Mouse (Mus musculus) heart, adult 18-20 months (tissue): ENCODE measurements around the gene 1700001P01Rik. TPM values are rescaled to one million over a fixed set of nuclear protein-coding genes. Genes with fewer than 3 reads are reported as not detected.
A peak's percentile ranks its signal among the peaks of the same experiment; 100 is the strongest.

Source experiments
- DNase-seq, 2 experiments: peaks; one replicate each; pipeline ENCODE4 v3.0.0; 2021 to 2022; ENCODE audit warnings: mixed read lengths in 1 of 2
- total RNA-seq, 2 experiments: library from RNA; stranded (reverse); gene quantifications; 2 replicates each; pipeline ENCODE4 v1.2.3; 2021

The 1700001P01Rik gene
- total RNA-seq, 2 experiments from 2014 or later = not detected

DNA sequence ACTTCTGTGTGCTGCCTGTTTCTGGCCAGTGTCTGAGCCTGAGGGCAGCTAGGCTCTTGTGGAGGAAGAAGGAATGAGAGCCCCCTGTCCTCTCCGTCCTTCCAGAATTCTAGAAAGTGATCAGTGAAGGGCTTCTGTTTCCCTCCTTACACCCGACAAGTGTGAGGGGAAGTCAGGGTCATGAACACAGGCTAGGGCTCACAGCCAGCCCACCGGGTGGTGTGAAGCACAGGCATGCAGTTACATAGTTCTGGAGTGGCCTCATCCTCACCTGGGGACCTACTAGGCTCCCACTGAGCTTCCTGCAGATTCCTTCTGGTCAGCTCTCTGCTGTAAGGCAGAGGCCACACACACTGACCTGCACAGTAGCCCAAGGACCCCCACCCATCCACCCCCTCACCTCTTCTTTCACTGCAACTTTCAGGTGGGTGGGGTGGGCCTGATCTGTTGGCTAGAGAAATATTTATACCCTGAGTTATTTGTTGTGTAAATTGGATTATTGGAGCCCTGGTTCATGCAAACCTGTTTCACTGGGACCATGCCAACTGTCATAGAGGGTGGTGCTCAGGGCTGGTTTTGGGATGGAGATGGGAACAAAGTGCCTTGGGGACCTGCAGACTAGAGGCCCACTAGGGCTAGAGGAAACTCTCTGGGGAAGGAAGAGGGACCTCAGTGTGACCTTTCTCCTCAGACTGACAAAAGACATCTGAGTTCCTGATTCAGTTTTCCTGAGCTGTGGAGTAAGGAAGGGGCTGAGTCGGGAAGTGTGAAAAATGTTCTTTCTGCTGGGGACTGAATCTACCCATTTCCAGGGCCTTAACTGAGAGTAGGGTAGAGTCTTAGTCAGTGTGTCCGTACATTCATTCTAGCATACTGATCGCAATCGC, 33.8 kb upstream of the 1700001P01Rik start:
- DNase-seq = no peak

DNA sequence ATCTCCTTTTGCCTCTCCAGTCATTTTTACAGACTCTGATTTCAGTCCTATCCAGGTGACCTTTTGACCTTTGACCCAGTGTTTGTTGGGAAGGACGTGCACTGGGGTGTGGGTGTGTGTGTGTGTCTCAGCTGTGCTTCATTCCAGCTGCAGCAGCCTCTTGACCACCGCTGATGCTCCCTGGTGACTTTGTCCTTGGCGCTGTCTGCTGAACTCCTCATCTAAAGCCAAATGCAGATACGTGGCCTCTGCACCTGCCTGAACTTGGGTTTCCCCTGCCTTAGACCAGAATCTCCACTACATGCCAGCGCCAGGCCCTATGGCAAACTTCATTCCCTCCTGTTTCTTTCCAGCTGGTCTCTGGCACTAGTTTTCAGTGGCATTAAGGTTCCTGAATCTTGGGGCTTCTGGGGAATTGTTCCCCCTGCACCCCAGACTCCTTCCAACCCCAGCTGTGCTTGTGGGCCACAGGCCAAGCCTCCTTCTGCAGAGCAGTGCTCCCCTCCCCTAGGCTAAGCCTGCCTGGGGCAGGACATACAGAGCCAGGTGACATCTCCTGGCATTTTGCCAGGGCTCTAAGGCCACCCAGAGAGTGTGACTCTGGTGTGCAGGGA, 33.0 kb upstream of the 1700001P01Rik start:
- DNase-seq = peak; percentile 52 to 54

DNA sequence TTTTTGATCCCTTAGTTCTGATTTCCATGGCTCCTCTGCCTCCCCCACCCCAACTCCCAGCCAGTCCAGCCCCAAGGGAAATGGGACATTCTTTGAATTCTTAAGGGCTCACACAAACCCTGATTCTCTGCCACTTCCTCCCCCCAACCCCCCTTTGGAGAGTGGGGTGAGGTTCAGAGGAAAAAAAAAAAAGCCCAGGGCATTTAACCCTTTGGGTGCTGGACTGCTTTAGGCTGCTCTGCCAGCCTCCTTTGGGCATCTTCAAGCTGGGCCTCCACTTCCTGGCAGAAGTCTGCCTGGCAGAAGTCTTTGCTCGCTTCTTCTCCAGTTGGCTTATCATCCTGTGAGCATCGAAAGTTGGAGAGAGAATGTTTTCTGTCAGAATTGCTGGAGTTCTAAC, 32.4 kb upstream of the 1700001P01Rik start:
- DNase-seq = peak; percentile 77

DNA sequence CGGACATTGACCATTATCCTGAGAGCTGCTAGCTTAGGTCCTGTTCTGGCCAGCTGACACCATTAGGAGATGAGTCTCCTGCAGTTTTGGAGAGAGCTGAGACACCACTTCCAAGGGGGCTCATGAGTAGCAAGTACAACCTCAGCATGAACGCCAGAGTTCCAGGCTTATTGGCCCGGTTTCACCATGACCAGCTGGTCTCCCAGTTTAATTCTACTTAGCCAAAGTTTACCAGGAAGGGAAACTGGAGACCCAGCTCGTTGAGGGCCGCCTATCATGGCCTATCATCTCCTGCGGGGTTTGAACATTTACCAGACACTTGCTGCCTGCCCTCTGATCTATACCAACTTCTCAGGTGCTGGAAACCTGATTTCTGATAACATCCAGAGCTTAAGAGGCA, 31.9 kb upstream of the 1700001P01Rik start:
- DNase-seq = peak; percentile 66 to 71

DNA sequence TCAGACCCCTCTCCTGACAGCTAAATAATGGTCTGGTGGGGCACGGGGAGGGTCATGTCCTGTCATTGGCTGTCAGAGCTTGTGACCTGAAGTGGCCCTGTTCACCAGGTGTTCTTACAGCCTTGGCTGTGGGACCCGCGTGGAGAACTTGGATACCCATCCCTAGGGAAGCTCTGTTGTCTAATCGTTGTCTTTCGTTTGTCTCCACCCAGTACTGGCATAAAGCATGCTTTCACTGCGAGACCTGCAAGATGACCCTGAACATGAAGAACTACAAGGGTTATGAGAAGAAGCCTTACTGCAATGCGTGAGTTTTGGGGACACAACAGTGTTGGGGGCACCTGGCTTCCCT, 30.9 kb upstream of the 1700001P01Rik start:
- DNase-seq = no peak

DNA sequence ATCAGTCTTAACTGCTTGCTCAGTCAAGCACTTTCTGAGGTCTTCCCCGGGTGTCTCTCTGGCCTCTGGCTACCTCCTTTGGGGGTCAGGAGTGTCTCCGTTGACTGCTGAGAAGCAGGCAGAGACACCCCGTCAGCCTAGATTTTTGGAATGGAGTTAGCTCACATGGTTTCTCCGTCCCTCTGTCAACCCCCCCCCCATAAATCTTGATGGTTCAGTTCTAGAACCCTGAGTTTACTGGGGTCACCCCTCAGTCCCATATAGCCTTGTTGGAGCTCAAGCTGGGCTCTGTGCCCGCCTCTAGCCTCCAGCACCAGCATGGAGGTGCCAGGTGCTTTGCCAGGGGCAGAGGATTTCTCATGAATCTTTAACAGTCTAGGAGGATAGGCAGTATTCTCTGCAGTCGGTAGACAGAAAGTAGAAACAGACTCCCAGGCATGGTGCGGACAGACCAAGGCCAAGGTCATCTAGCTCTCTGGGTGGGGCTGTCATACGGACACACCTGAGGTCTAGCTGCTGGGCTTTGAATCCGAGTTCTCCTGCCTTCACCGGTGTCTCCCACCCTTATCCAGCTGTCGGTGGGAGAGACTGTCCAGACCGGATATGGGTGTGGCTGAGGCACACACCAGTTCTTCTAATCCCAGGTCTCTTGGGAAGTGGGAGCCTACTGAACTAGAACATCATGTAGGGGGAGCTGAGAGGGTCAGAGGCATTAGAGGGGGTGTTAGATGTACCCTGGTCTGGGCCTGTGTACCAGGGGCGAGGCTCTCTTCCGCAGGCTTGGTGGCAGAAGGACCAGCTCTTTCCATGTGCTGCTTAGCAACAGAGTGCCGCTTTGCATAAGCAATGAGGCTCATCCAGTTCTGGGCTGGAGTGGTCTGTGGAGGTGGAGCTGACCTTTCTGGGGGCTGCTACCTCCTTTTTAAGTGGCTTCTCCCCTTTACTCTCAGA, 30.2 kb upstream of the 1700001P01Rik start:
- DNase-seq = peak; percentile 68 to 79

DNA sequence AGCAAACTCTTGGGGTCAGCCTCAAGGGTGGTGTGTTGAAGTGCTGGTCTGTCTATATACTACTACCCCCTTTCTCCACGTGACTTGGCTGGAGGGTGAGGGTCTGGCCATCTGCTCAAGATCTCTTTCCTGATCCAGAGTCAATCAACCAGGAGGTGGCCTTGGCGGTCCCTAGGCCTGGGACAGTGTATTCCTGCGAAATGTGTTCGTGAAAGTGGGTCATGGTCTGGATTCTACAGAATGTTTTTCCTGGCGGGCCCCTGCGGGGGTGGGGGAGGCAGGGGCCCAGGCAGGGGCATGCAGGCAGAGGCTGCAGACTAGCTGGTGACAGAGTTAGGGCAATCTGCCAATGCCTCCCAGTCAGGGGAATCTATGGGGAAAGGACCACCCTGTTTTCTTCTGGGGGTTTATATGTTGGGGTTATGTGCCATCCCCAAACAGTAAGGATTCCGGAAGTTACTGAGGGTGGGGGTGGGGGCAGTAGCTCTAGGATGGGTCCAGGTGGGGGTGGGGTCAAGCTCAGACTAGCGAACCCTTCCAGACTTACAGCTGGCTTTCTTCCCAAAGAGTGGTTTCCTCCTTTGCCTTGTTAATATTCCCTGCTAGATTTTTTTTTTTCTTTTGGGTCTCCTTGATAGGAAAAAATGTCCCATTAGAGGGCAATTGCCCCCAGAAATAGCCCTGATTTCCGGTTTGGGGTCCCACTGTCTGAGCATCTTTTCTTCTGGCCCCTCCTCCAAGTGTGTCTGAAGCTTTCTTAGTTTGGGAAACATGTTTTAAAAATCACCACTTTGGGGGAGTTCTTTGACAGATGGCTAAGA, 29.3 kb upstream of the 1700001P01Rik start:
- peak; percentile 45 to 48 for DNase-seq

DNA sequence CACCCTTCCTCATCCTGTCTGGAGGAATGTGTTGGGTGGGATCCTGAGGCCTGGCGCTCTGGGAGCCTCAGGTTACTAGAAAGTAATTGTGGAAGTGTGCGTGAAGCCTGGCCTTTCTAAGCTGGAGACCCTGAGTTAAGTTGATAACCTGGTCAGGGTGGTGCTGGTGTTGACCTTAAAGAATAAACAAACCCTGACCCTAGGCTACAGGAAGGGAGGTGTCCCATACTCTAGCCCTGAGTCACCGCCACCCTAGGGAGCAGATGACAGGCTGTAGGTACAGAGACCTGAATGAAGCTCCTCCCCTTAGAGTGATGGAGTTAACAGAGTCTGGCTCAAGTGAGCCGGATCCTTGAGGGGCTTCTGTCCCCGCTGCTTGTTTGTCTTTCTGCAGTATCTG, 28.1 kb upstream of the 1700001P01Rik start:
- peak in 1 of 2 experiments; percentile 53 for DNase-seq

DNA sequence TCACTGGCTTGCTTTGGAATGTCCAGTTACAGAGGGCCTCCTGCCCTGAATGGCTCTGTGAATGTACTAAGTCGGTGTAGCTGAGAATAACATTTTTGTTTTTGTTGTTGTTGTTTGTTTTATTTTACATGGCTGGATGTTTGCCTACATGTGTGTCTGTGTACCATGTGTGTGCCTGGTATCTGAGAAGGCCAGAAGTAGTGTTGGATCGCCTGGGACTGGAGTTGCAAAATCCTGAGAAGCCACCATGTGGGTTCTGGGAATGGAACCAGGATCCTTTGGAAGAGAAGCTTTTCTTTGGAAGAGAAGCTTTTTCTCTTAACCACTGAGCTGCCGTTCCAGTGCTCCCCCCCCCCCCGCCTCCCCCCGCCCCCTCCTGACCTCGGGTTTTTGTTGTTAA, 26.8 kb upstream of the 1700001P01Rik start:
- DNase-seq = peak; percentile 57 to 60

DNA sequence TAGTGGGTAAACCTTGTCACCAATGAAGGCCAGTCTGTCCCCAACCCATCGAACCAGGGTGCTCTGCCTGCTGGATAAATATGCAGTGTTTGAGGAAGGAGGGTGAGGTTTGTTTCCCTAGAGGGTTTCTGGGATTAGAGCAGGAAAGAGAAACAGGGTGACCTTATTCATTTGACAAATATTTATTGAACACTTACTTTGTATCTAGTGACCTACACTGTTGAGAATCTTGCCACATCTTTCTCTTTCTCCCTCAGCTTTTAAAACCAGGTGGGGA, 26.4 kb upstream of the 1700001P01Rik start:
- no peak for DNase-seq

DNA sequence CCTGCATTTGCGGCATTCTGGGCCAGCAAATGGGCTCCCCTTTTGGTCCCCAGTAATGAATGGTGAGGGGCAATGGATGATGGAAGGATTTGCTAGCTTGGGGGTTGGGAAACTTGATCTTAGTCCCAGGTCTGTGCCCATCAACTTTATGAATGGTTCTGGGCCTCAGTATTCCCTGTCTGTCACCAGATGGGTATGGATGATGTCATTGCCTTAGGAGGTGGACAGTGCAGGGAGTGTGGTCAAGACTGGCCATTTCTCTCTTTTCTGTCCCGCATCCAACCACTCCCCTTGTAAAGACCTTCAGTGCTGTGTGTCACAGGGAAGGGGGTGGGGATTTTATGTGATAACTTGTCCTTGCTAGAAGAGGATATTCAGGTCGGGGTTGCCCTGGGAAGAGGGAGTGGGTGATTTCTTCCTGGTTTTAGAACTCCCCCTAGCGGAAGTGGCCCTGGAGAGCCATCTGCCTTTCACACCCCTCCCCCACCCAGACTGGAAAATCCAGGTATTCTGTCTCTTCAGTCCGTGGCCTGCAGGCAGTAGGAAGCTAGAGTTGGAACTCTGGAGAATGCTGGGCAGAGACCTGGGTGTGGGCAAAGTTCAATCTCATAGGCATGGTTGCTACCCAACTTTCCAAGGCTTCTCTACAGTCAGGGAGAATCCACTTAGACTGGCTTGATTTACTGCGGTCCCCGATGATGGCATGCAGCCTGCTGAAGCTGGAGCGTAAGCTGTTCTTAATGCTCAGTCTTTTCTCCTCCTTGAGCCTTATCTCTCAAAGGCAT, 25.9 kb upstream of the 1700001P01Rik start:
- DNase-seq = peak; percentile 56 to 71

DNA sequence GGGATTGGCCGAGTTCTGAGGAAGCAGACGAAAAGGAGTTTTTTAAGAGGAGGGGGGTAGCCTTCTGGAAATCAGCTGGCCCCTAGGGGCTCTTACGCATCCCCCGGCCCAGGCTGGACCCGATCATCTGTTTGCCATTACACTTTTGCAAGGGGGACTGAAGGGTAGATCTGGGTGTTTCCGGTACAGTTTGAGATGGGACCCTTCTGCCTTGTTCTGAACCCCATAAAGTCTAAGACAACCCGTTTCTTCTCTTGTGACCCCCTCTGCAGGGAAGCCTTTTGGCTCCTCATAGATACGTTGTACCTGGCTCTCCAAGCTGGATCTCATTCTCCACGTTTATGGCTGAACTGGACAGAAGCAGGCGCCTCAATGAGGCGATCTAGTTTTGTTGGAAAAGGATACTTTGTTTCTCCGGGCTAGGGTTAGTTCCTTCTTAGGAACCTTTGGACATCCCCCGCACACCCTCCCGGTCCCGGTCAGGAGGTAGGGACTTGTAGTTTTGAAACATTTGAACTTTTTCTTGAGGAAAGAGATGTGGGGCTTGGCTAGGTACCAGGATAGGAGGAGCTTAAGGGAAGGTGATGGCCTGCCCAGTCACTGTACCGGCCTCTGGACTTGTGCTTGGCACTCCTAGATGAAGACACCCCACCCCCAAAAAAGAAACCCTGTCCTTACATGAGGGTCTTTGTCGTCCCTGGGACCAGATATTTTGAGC, 25.1 kb upstream of the 1700001P01Rik start:
- DNase-seq = peak; percentile 60 to 62

DNA sequence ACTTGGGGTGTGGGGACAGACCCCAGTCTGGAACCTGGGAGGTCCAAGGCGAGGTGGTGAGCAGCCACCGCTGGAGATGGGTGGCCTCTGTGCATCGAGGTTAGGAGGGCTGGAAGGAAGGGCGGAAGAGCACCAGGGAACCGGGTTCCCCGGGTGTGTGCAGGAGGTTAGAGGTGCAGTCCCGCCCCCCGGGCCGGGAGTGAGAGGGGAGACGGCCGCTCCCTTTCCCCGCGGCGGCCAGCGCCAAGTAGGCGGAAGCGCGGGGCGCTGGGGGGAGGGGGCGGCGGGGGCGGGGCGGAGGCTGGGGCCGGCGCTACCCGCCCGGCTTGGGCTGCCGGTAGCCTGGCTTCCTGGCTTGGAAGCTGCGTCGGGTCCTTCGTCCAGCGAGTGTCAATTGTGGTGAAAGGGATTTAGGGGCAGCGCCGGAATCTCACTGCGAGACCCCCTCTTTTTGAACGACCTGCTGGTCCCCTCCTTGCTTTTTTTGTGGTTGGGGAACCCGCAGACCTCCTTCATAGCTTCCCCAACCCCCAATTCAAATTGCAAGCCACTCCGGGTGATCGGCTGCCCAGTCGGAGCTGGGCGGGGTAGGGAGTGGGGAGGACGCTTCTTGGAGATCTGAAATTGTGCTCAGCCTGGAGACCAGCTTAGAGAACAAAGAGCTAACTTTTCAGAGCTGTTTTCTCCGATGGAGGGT, 24.4 kb upstream of the 1700001P01Rik start:
- DNase-seq = peak; percentile 81 to 90

DNA sequence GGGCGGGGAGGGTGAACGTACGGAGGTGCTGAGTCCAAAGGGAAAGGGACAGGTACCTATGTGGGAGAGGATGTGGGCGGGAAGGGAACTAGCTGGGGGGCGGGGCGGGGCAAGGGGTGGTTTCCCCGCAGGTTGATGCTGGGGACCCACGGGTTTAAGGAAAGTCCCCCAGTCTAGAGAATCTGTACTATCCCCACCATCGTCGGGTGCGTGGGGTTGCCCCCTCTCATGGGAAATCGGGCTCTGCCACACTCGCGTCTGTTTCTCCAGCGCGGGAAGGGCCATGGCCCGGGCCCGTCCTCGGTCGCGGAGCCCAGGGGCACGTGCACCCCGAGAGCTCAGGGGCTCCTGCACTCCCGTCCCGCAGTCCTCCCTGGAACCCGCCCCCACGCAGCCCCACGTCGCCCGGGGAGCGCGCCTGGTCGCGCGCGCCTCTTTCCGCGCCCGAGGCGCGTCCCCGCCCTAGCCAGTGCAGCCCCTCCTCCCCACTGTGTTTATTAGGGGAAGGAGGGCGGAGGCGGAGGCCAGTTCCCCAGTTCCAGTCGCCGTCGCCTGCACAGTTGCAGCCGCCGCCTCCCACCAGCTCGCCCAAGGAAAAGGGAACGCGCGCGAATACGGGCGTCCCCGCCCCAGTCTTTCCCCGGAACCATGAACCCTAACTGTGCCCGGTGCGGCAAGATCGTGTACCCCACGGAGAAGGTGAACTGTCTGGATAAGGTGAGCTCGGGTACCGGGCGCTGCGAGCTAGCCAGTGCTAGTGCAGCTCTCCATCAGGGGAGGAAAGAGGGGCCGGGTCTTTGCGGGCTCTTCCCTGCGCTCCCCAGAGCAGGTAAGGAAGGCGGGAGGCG, 23.7 kb upstream of the 1700001P01Rik start:
- DNase-seq = peak; percentile 92 to 94

DNA sequence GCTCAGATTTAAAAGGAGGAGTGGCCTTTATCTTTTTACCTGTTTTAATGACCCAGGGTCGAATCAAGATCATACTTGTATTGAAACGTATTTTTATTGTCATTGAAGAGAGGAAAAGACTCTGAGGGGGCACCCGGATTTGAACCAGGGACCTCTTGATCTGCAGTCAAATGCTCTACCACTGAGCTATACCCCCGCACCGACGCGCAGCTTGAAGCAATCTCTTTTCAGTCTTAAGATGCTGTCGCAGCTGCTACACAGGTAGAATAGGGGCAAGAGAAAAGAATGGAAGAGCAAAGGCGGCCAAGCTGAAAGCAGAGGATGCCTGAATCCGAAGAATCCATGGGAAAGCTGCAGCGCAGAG, 23.0 kb upstream of the 1700001P01Rik start, which contains the start of gene Lasp1:
TSS of gene Lasp1 (plus strand) at position 219 of the 364 bp plus-strand sequence.
- peak; percentile 89 to 95 for DNase-seq

DNA sequence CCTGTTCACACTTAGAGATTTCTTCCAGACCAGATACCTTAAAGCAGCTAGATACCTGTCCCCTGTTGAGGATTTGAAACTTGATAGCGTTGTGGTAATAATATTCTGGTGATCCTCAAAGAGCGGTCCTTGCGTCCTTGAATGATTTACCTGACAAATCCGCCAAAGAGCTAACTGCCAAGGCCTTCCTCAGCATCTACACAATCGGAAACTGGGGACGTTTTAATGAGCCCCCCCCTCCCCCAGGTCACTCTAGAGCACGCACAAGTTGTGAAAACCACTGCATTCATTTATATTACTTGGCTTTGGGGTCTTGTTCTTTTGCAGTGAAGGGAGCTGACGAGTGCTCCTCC, 22.3 kb upstream of the 1700001P01Rik start:
- no peak for DNase-seq

DNA sequence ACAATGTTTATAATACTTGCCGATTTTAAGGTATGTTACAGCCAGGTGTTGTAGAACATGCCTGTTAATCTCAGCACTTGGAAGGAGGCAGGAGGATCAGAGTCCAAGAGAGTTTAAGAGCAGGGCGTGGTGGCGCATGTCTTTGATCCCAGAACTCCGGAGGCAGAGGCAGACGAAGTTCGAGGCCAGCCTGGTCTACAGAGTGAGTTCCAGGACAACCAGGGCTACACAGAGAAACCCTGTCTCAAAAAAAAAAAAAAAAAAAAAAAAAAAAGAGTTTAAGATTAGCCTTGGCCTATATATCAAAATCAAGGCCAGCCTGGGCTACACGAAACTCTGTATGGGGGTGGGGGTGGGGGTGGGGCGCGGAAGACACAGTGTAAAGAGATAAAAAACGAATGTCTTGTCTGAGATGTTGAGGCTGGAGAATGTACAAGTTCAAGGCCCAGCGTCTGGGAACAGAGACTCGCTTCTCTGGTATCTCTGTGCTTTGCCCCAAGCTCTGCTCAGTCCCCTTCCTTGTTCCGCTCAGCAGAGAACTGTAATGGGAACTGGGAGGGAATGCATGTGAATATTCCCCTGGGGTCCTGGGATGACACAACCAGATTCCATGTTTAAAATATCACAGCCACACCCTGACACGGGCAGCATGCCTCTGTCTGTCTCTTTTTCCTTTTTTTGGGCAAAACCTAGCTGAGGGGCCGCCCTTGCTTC, 21.8 kb upstream of the 1700001P01Rik start:
- peak; percentile 52 to 61 for DNase-seq

DNA sequence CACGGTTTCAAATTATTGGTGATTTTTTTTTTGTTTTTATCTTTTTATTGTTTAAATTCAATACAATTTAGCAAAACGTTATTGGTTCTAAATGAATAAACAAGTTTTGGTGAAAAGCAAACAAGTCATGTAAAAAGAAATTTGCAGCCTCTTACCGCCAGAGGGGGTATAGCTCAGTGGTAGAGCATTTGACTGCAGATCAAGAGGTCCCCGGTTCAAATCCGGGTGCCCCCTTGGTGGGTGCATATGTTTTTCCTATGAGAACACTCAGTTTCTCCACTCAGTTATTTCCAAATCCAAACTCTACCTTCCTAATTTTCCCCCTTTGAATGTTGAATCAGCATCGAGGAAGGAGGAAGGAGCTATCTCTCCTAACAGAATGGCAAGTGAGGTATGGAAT, 21.2 kb upstream of the 1700001P01Rik start:
- DNase-seq = peak; percentile 72 to 89
